Mouse (Mus musculus): ENCODE measurements around the gene Bicra. TPM values are rescaled to one million over a fixed set of nuclear protein-coding genes. Genes with fewer than 3 reads are reported as not detected.

Gene Bicra
- polyA plus RNA-seq, 1 experiment from 2014 or later: 9.6 TPM

- H3K4me3 ChIP-seq (ENCODE audit: low read depth, low read length): no peak overlapping the region
- H3K9me3 ChIP-seq (ENCODE audit: low read depth, low read length): no peaks in the 10 kb centered on the region
- 84% methylated on average over 7 of the region's 7 CpGs for WGBS
- H3K36me3 ChIP-seq (ENCODE audit: insufficient read depth): peaks cover 93% of the 10 kb centered on the region
- DNase-seq (no peak), ATAC-seq (ENCODE audit: insufficient read depth) (peak; percentile 21)
- H3K4me2 ChIP-seq: no peak overlapping the region
- H3K27me3 ChIP-seq (ENCODE audit: insufficient read depth, low read length): no peaks in the 10 kb centered on the region
- H3K4me1 ChIP-seq (ENCODE audit: insufficient read depth): no peaks in the 10 kb centered on the region
- H3K9ac ChIP-seq: no peak overlapping the region
- peak overlapping the region; percentile 6; the same call in 1 of the 2 replicates for H3K27ac ChIP-seq (ENCODE audit: low read depth)
- no peak for TF ChIP-seq CTCF (IDR thresholded peaks at IDR 0.05; ENCODE audit: low read depth)
Measured at GRCm38 (mm10) chr7:15954436-15954835, 93.3 kb downstream of the Bicra start.

DNA sequence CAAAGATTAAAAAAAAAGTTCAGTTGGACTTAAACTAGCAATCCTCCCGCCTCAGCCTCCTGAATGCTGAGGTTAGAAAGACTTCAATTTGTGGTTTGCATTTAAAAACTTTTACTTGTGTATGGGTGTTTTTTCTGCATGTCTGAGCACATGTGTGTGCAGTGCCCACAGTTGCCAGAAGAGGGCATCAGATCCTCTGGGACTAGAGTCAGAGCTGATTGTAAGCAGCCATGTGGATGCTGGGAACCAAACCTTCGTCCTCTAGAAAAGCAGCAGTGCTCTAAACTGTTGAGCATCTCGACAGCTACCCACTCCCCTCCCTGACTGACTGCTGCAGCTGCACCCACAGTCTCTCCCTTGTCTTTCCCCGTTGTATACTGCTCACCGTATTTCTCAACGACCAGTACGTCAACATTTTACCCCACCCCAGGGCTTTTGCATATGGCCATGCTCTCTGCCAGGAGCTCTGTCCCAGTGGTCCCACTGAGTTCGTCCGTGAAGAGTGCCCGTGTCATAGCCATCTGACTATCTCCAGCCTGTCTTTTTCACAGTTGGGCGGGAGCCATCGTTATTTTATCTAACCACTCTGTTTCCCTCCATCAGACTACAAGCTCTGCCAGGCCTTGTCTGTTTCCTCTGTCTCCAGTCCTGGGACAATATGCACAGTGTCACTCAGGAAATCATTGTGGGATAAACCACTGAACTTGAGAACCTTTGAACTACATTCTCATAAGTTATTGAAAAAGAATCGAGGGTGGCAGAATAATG lies 94.2 kb downstream of the Bicra start:
- no peaks in the 10 kb centered on the region for H3K27me3 ChIP-seq (ENCODE audit: insufficient read depth, low read length)
- H3K9ac ChIP-seq: no peak overlapping the region
- no peaks in the 10 kb centered on the region for H3K4me1 ChIP-seq (ENCODE audit: insufficient read depth)
- H3K4me2 ChIP-seq: no peak overlapping the region
- DNase-seq (peak; percentile 48), ATAC-seq (ENCODE audit: insufficient read depth) (no peak)
- 87% methylated on average over 13 of the region's 13 CpGs for WGBS
- peaks cover 89% of the 10 kb centered on the region for H3K36me3 ChIP-seq (ENCODE audit: insufficient read depth)
- no peak overlapping the region for H3K4me3 ChIP-seq (ENCODE audit: low read depth, low read length)
- no peak overlapping the region for H3K27ac ChIP-seq (ENCODE audit: low read depth)
- H3K9me3 ChIP-seq (ENCODE audit: low read depth, low read length): no peaks in the 10 kb centered on the region
- peak; percentile 49 for TF ChIP-seq CTCF (IDR thresholded peaks at IDR 0.05; ENCODE audit: low read depth)

DNA sequence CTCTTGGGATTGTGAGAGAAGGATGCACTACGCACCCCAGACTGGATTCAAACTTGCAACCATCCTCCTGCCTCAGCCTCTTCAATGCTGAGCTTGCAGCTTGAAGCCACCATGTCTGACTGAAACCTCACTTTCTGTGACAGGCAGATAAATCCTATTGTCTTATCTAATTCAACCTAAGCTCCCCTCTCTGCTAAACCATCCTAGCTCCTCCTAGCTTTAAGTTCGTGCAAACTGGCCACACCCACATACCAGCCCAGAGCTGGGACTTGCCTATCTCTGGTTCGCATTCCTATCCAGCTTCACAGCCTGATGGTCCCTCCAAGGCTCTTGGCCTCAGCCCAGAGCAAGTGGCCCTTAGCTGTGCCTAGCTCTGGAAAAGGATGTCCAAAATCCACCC lies 95.3 kb downstream of the Bicra start:
- Histone ChIP-seq H3K27ac (ENCODE audit: low read depth) (no peak overlapping the region), H3K36me3 (ENCODE audit: insufficient read depth) (peaks cover 78% of the 10 kb centered on the region), H3K4me2 (no peak overlapping the region), H3K9ac (no peak overlapping the region), H3K27me3 (ENCODE audit: insufficient read depth, low read length) (no peaks in the 10 kb centered on the region), H3K9me3 (ENCODE audit: low read depth, low read length) (no peaks in the 10 kb centered on the region), H3K4me1 (ENCODE audit: insufficient read depth) (no peaks in the 10 kb centered on the region), H3K4me3 (ENCODE audit: low read depth, low read length) (no peak overlapping the region)
- no peak for TF ChIP-seq CTCF (IDR thresholded peaks at IDR 0.05; ENCODE audit: low read depth)
- DNase-seq (no peak), ATAC-seq (ENCODE audit: insufficient read depth) (no peak)
- 46% methylated on average over 3 of the region's 3 CpGs for WGBS

DNA sequence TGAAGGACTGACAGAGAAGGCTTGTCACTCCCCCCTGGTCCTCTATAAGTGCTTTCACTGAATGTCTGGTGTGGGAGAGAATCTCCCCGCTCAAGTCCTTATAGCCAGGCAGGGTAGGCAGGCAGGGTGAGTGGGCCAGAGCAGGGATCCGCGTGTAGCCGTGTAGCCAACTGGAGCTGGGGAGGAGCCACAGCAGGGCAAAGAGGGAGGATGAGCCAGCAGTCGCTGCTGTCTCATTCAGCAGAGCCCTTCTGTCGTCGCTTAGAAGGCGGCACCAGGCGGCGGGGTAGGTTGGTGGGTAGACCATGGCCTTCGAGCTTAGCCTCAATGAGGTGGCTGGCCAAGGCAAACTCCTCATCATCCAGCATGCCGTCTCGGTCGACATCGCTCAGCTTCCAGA lies 97.7 kb downstream of the Bicra start:
- no peak overlapping the region for H3K9ac ChIP-seq
- no peak overlapping the region for H3K27ac ChIP-seq (ENCODE audit: low read depth)
- H3K27me3 ChIP-seq (ENCODE audit: insufficient read depth, low read length): no peaks in the 10 kb centered on the region
- no peaks in the 10 kb centered on the region for H3K9me3 ChIP-seq (ENCODE audit: low read depth, low read length)
- H3K4me2 ChIP-seq: no peak overlapping the region
- H3K4me1 ChIP-seq (ENCODE audit: insufficient read depth): no peaks in the 10 kb centered on the region
- 78% methylated on average over 15 of the region's 15 CpGs for WGBS
- no peak overlapping the region for H3K4me3 ChIP-seq (ENCODE audit: low read depth, low read length)
- TF ChIP-seq CTCF (IDR thresholded peaks at IDR 0.05; ENCODE audit: low read depth): no peak
- ATAC-seq (ENCODE audit: insufficient read depth) (no peak), DNase-seq (no peak)
- H3K36me3 ChIP-seq (ENCODE audit: insufficient read depth): peaks cover 54% of the 10 kb centered on the region

DNA sequence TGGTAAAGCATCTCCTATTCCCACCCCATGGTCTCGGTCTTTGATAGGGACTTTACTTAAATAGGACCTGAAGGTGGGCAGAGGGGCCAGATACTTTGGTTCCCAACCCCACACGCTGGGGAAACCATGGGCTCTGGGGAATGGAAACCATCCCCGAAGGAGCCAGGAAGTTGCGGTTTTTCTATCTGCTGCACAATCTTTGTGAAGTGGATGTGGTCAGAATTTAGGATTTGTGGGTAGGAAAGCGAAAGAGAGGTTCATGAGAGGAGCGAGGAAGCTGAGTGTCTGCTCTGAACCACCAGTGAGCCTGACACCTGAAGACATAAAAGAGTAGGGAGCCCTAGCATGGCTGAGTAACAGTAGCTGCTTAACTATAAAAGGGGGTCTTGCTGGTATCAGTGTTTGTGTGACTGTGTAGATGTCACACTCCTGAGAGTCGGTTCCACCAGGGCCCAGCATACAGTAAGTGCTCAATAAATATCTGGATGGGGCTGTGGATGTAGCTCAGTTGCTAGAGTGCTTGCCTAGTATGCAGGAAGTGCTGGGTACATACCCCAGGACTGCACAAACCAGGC lies 98.4 kb downstream of the Bicra start:
- peaks cover 51% of the 10 kb centered on the region for H3K36me3 ChIP-seq (ENCODE audit: insufficient read depth)
- no peak for TF ChIP-seq CTCF (IDR thresholded peaks at IDR 0.05; ENCODE audit: low read depth)
- H3K4me3 ChIP-seq (ENCODE audit: low read depth, low read length): no peak overlapping the region
- peak overlapping the region; percentile 57; the same call in 1 of the 2 replicates for H3K4me2 ChIP-seq
- no peaks in the 10 kb centered on the region for H3K4me1 ChIP-seq (ENCODE audit: insufficient read depth)
- DNase-seq (no peak), ATAC-seq (ENCODE audit: insufficient read depth) (no peak)
- peak overlapping the region; percentile 32; the same call in 1 of the 2 replicates for H3K27ac ChIP-seq (ENCODE audit: low read depth)
- WGBS: 76% methylated on average over 7 of the region's 7 CpGs
- H3K27me3 ChIP-seq (ENCODE audit: insufficient read depth, low read length): no peaks in the 10 kb centered on the region
- no peaks in the 10 kb centered on the region for H3K9me3 ChIP-seq (ENCODE audit: low read depth, low read length)
- no peak overlapping the region for H3K9ac ChIP-seq

DNA sequence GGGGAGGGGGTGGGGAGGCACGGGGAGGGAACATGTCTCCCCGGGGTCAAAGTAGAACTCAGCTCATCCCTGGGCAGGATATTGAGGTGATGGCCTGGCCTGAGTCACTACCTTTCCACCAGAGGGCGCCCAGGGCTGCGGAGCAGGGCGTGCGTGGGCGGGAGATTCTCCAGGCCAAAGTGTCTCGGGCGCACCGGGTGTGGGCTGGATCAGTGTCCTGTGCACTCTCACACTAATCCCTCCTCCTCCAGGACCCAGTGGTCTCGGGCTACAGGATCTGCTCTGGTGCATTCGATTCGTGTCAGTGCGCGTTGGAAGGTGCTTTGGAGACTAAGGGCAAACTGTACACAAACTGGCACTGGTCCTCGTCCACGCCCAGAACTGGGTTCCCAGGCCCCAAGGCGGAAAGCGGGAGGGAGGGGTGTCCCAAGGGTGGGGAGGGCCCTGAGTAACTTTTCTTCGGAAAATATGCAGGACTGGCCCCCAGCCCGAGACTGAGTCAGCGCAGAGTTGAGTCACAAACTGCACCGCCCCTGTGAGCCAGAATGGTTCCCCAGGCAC lies 99.3 kb downstream of the Bicra start:
- Histone ChIP-seq H3K4me2 (peak overlapping the region; percentile 57), H3K36me3 (ENCODE audit: insufficient read depth) (peaks cover 51% of the 10 kb centered on the region), H3K27ac (ENCODE audit: low read depth) (peak overlapping the region; percentile 48; the same call in 1 of the 2 replicates), H3K9ac (0 out of 2 replicates have a peak overlapping the region, but pooled peaks have one; percentile 24), H3K9me3 (ENCODE audit: low read depth, low read length) (no peaks in the 10 kb centered on the region), H3K4me1 (ENCODE audit: insufficient read depth) (no peaks in the 10 kb centered on the region), H3K27me3 (ENCODE audit: insufficient read depth, low read length) (no peaks in the 10 kb centered on the region), H3K4me3 (ENCODE audit: low read depth, low read length) (peak overlapping the region; percentile 19)
- 2% methylated on average over 23 of the region's 23 CpGs for WGBS
- peak; percentile 66 for ATAC-seq (ENCODE audit: insufficient read depth)
- peak; percentile 89 for DNase-seq
- peak; percentile 92 for TF ChIP-seq CTCF (IDR thresholded peaks at IDR 0.05; ENCODE audit: low read depth)

DNA sequence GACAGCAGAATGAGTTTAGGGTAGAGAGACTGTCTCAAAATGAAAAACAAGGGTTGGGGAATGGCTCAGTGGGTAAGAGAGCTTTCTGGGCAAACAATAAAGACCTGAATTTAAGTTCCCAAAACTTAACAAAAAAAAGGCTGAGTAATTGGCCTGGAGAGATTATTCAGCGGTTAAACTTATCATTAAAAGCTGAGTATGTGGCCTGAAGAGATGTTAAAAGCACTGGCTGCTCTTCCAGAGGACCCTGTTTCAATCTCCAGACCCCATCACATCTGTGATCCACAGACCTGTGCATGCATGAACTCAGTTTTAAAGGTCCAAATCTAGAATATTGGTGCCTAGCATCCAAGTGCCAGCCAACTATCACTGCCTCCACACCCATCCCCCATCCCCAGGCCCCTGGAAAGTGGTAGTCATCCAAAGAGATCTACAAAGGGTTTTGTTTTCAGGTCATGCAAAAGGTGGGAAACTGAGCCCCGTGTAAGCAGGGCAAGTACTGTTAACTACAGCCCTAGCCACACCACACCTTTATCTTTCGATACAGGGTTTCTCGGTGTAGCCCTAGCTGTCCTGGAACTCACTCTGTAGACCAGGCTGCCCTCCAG lies 100.0 kb downstream of the Bicra start:
- 43% methylated on average over 4 of the region's 4 CpGs for WGBS
- DNase-seq: no peak
- H3K4me1 ChIP-seq (ENCODE audit: insufficient read depth): no peaks in the 10 kb centered on the region
- no peak for ATAC-seq (ENCODE audit: insufficient read depth)
- no peak for TF ChIP-seq CTCF (IDR thresholded peaks at IDR 0.05; ENCODE audit: low read depth)
- H3K4me3 ChIP-seq (ENCODE audit: low read depth, low read length): peak overlapping the region; percentile 19; the same call in 1 of the 2 replicates
- H3K9ac ChIP-seq: no peak overlapping the region
- H3K36me3 ChIP-seq (ENCODE audit: insufficient read depth): peaks cover 51% of the 10 kb centered on the region
- H3K27ac ChIP-seq (ENCODE audit: low read depth): no peak overlapping the region
- no peak overlapping the region for H3K4me2 ChIP-seq
- no peaks in the 10 kb centered on the region for H3K9me3 ChIP-seq (ENCODE audit: low read depth, low read length)
- H3K27me3 ChIP-seq (ENCODE audit: insufficient read depth, low read length): no peaks in the 10 kb centered on the region
